10 mouse cellular contexts compared by ENCODE assay signal in genomic region chr19:36677101-36678081, GRCm38 (mm10). TPM values are rescaled to one million over a fixed set of nuclear protein-coding genes. Genes with fewer than 3 reads are reported as not detected.
DNase-seq lines count a peak whose midpoint lies in the region; ATAC-seq and TF ChIP-seq lines count a peak whose summit lies in the region.
"Had no signal": no experiment of that assay in that cellular context is flagged by ENCODE, and none has a peak within 500 bp of the region (broad histone marks: within the 10 kb centered on the region; RNA-seq: fewer than 3 reads in every experiment).

No protein-coding gene starts in this region.

- TF ChIP-seq CTCF in kidney, adult 2 months (conservative IDR thresholded peaks at IDR 0.05; ENCODE audit: insufficient read depth, insufficient read length, low read depth, low read length): no peak

- H3K27me3 ChIP-seq in liver, embryonic 11.5 days (replicated peaks; ENCODE audit: control insufficient read depth, insufficient read depth, low read length): no peaks in the 10 kb centered on the region
- no peaks in the 10 kb centered on the region for H3K27me3 ChIP-seq in liver, embryonic 12.5 days (replicated peaks)
- no peaks in the 10 kb centered on the region for H3K27me3 ChIP-seq in embryonic facial prominence, embryonic 10.5 days (replicated peaks; ENCODE audit: low read depth, poor library complexity, severe bottlenecking)
- no peaks in the 10 kb centered on the region for H3K27me3 ChIP-seq in heart, embryonic 11.5 days (ENCODE audit: control insufficient read depth, insufficient read depth, low read length)
- H3K27me3 ChIP-seq in limb, embryonic 15.5 days: no peaks in the 10 kb centered on the region
- no peaks in the 10 kb centered on the region for H3K27me3 ChIP-seq in kidney, adult 2 months (replicated peaks; ENCODE audit: control insufficient read depth, insufficient read depth, low read length)
- H3K27me3 ChIP-seq: embryonic facial prominence, embryonic 12.5 days had no signal

- ATAC-seq in liver, embryonic 11.5 days (replicated peaks; ENCODE audit: low FRiP score): no peak
- ATAC-seq in liver, embryonic 12.5 days: no peak
- ATAC-seq in heart, embryonic 11.5 days (replicated peaks; ENCODE audit: insufficient number of reproducible peaks, low FRiP score, low TSS enrichment): no peak
- ATAC-seq in limb, embryonic 15.5 days (ENCODE audit: insufficient number of reproducible peaks, low FRiP score, low TSS enrichment, low read depth): no peak

- no peak overlapping the region for H3K4me2 ChIP-seq in liver, embryonic 11.5 days
- no peak overlapping the region for H3K4me2 ChIP-seq in liver, embryonic 12.5 days
- H3K4me2 ChIP-seq in heart, embryonic 11.5 days: no peak overlapping the region
- H3K4me2 ChIP-seq in limb, embryonic 15.5 days: no peak overlapping the region
- H3K4me2 ChIP-seq: embryonic facial prominence, embryonic 12.5 days had no signal

- no peak overlapping the region for H3K27ac ChIP-seq in liver, embryonic 11.5 days (ENCODE audit: low read depth, low read length)
- no peak overlapping the region for H3K27ac ChIP-seq in liver, embryonic 12.5 days
- H3K27ac ChIP-seq in embryonic facial prominence, embryonic 10.5 days (replicated peaks): no peak overlapping the region; the same call in 1 of the 2 replicates
- H3K27ac ChIP-seq in heart, embryonic 11.5 days (ENCODE audit: low read depth, low read length): peak overlapping the region; percentile 22; the same call in 1 of the 2 replicates
- peak overlapping the region; percentile 61; the same call in 1 of the 2 replicates for H3K27ac ChIP-seq in limb, embryonic 15.5 days
- no peak overlapping the region for H3K27ac ChIP-seq in kidney, adult 2 months (ENCODE audit: insufficient read depth, low read depth, low read length)
- H3K27ac ChIP-seq: embryonic facial prominence, embryonic 12.5 days had no signal

- no peak overlapping the region for H3K4me3 ChIP-seq in liver, embryonic 11.5 days (ENCODE audit: low read depth, low read length)
- no peak overlapping the region for H3K4me3 ChIP-seq in liver, embryonic 12.5 days
- no peak overlapping the region for H3K4me3 ChIP-seq in embryonic facial prominence, embryonic 10.5 days
- no peak overlapping the region for H3K4me3 ChIP-seq in heart, embryonic 11.5 days (ENCODE audit: low read depth, low read length)
- no peak overlapping the region for H3K4me3 ChIP-seq in limb, embryonic 15.5 days
- H3K4me3 ChIP-seq in kidney, adult 2 months (ENCODE audit: insufficient read depth, low read depth, low read length): no peak overlapping the region
- H3K4me3 ChIP-seq: embryonic facial prominence, embryonic 12.5 days had no signal

- peak; percentile 23 for DNase-seq in liver, embryonic 11.5 days (ENCODE audit: low spot score)
- peak; percentile 7 for DNase-seq in embryonic facial prominence, embryonic 10.5 days (ENCODE audit: low spot score)
- DNase-seq in kidney, adult 2 months: no peak
- no peak for DNase-seq in left cerebral cortex, adult 9 months (ENCODE audit: low spot score in 2 of 2)
- DNase-seq: kidney, postnatal 25 days; thymus, postnatal 14 days had no signal

- no peaks in the 10 kb centered on the region for H3K9me3 ChIP-seq in liver, embryonic 11.5 days (ENCODE audit: control insufficient read depth, low read length)
- no peaks in the 10 kb centered on the region for H3K9me3 ChIP-seq in liver, embryonic 12.5 days (replicated peaks)
- H3K9me3 ChIP-seq in embryonic facial prominence, embryonic 10.5 days: no peaks in the 10 kb centered on the region
- no peaks in the 10 kb centered on the region for H3K9me3 ChIP-seq in heart, embryonic 11.5 days (replicated peaks; ENCODE audit: control insufficient read depth, low read length)
- H3K9me3 ChIP-seq in limb, embryonic 15.5 days: no peaks in the 10 kb centered on the region
- H3K9me3 ChIP-seq: embryonic facial prominence, embryonic 12.5 days had no signal

- 75% methylated on average over 18 of the region's 18 CpGs for WGBS in liver, embryonic 11.5 days
- 66% methylated on average over 18 of the region's 18 CpGs for WGBS in liver, embryonic 12.5 days (ENCODE audit: insufficient replicate concordance)
- 82% methylated on average over 18 of the region's 18 CpGs for WGBS in embryonic facial prominence, embryonic 10.5 days
- WGBS in heart, embryonic 11.5 days (ENCODE audit: insufficient replicate concordance): 59% methylated on average over 18 of the region's 18 CpGs
- 64% methylated on average over 18 of the region's 18 CpGs for WGBS in limb, embryonic 15.5 days
- 77% methylated on average over 18 of the region's 18 CpGs for WGBS in kidney, adult 2 months

- H3K36me3 ChIP-seq in liver, embryonic 11.5 days (ENCODE audit: control insufficient read depth, insufficient read depth, low read length): no peaks in the 10 kb centered on the region
- no peaks in the 10 kb centered on the region for H3K36me3 ChIP-seq in liver, embryonic 12.5 days
- no peaks in the 10 kb centered on the region for H3K36me3 ChIP-seq in embryonic facial prominence, embryonic 10.5 days (replicated peaks)
- H3K36me3 ChIP-seq in heart, embryonic 11.5 days (ENCODE audit: control insufficient read depth, insufficient read depth, low read length): no peaks in the 10 kb centered on the region
- H3K36me3 ChIP-seq in limb, embryonic 15.5 days: no peaks in the 10 kb centered on the region
- no peaks in the 10 kb centered on the region for H3K36me3 ChIP-seq in kidney, adult 2 months (ENCODE audit: control insufficient read depth, insufficient read depth, low read length)
- H3K36me3 ChIP-seq: embryonic facial prominence, embryonic 12.5 days had no signal

- no peak overlapping the region for H3K9ac ChIP-seq in liver, embryonic 11.5 days (ENCODE audit: low read depth, low read length)
- H3K9ac ChIP-seq in liver, embryonic 12.5 days: no peak overlapping the region
- no peak overlapping the region for H3K9ac ChIP-seq in heart, embryonic 11.5 days (ENCODE audit: low read depth, low read length)
- H3K9ac ChIP-seq in limb, embryonic 15.5 days: no peak overlapping the region
- H3K9ac ChIP-seq: embryonic facial prominence, embryonic 12.5 days had no signal

- H3K4me1 ChIP-seq in liver, embryonic 11.5 days (replicated peaks; ENCODE audit: control insufficient read depth, insufficient read depth, low read length): peaks cover 7% of the 10 kb centered on the region
- no peaks in the 10 kb centered on the region for H3K4me1 ChIP-seq in liver, embryonic 12.5 days
- peaks cover 19% of the 10 kb centered on the region for H3K4me1 ChIP-seq in embryonic facial prominence, embryonic 10.5 days
- peaks cover 30% of the 10 kb centered on the region for H3K4me1 ChIP-seq in heart, embryonic 11.5 days (ENCODE audit: control insufficient read depth, insufficient read depth, low read length)
- peaks cover 26% of the 10 kb centered on the region; the same call in 1 of the 2 replicates for H3K4me1 ChIP-seq in limb, embryonic 15.5 days
- no peaks in the 10 kb centered on the region for H3K4me1 ChIP-seq in kidney, adult 2 months (ENCODE audit: control insufficient read depth, insufficient read depth, low read length)

- no peak for TF ChIP-seq POLR2A in kidney, adult 2 months (IDR thresholded peaks at IDR 0.05; ENCODE audit: low read depth, low read length)

RNA-seq across cellular contexts. Expression of gene Ppp1r3c, which starts 59.1 kb away (rescaled TPM):
- 2.1 and 2.9 TPM in 2 replicates for polyA plus RNA-seq in liver, embryonic 11.5 days (2014; fragmentation: Nextera tagmentation; extraction: Ambion mirVana)
- 0.89 and 1.0 TPM in 2 replicates for polyA plus RNA-seq in liver, embryonic 12.5 days (2016; fragmentation: Nextera tagmentation; extraction: Ambion mirVana)
- 1.8 and 2.2 TPM in 2 replicates for polyA plus RNA-seq in embryonic facial prominence, embryonic 10.5 days (2016; fragmentation: Nextera tagmentation; extraction: Ambion mirVana)
- 58.4 and 72.9 TPM in 2 replicates for polyA plus RNA-seq in heart, embryonic 11.5 days (2014; fragmentation: Nextera tagmentation; extraction: Ambion mirVana)
- 20.6 and 21.4 TPM in 2 replicates for polyA plus RNA-seq in limb, embryonic 15.5 days (2015; fragmentation: Nextera tagmentation; extraction: Ambion mirVana)
- 3.0 and 4.6 TPM in 2 replicates for polyA plus RNA-seq in kidney, adult 2 months (2012; rRNA removed)

Comparison
In these comparisons a context has a peak if more than half of its experiments do, and no peak if none do; other contexts are left out.
1. DNase-seq: peak in liver, embryonic 11.5 days (single experiment) and embryonic facial prominence, embryonic 10.5 days (single experiment); none in kidney, adult 2 months (single experiment) and left cerebral cortex, adult 9 months (0 of 2).
2. H3K27ac ChIP-seq: peak in heart, embryonic 11.5 days (single experiment) and limb, embryonic 15.5 days (single experiment); none in liver, embryonic 11.5 days (single experiment), liver, embryonic 12.5 days (single experiment), embryonic facial prominence, embryonic 10.5 days (single experiment) and kidney, adult 2 months (single experiment).